Mouse (Mus musculus): ENCODE data around the gene Slc9a1. TPM values are rescaled to one million over a fixed set of nuclear protein-coding genes. Genes with fewer than 3 reads are reported as not detected.

The Slc9a1 gene
- polyA plus RNA-seq (2016; fragmentation: Nextera tagmentation; extraction: Ambion mirVana), result 4.2 and 4.9 TPM in 2 replicates

- H3K4me3 ChIP-seq, result peak within 1 kb of the TSS; percentile 90
- H3K27ac ChIP-seq, result peak within 1 kb of the TSS; percentile 80
- under 1% methylated on average over 40 of the region's 40 CpGs for WGBS (ENCODE audit: insufficient replicate concordance)
- peaks cover 52% of the 10 kb centered on the region for H3K4me1 ChIP-seq
- H3K9ac ChIP-seq, result peak within 1 kb of the TSS; percentile 91
- ATAC-seq, result peak; percentile 88
- 0 out of 2 replicates have a peak, but pooled peaks cover 5% of the 10 kb centered on the region for H3K9me3 ChIP-seq (replicated peaks)
- H3K27me3 ChIP-seq (replicated peaks), result no peaks in the 10 kb centered on the region
- H3K36me3 ChIP-seq, result peaks cover 4% of the 10 kb centered on the region
- H3K4me2 ChIP-seq, result peak within 1 kb of the TSS; percentile 93
Observed at GRCm38 (mm10) chr4:133369553-133370297, at the start of gene Slc9a1. TSS of gene Slc9a1 (plus strand) at chr4:133369706.

GRCm38 (mm10) chr4:133328129-133328528, 41.4 kb upstream of the Slc9a1 start:
- H3K4me1 ChIP-seq, result peaks cover 13% of the 10 kb centered on the region; the same call in 1 of the 2 replicates
- H3K9me3 ChIP-seq (replicated peaks), result no peaks in the 10 kb centered on the region
- H3K36me3 ChIP-seq, result peaks cover 4% of the 10 kb centered on the region; the same call in 1 of the 2 replicates
- no peak for ATAC-seq
- 27% methylated on average over 7 of the region's 7 CpGs for WGBS (ENCODE audit: insufficient replicate concordance)
- H3K4me3 ChIP-seq, result no peak overlapping the region
- no peak overlapping the region for H3K9ac ChIP-seq
- no peak overlapping the region for H3K4me2 ChIP-seq
- no peak overlapping the region for H3K27ac ChIP-seq
- H3K27me3 ChIP-seq (replicated peaks), result no peaks in the 10 kb centered on the region; the same call in 1 of the 2 replicates

GRCm38 (mm10) chr4:133330296-133330695, 39.2 kb upstream of the Slc9a1 start:
- no peak for ATAC-seq
- Histone ChIP-seq H3K9me3 (replicated peaks) (no peaks in the 10 kb centered on the region), H3K4me2 (no peak overlapping the region), H3K36me3 (no peaks in the 10 kb centered on the region), H3K4me1 (peaks cover 13% of the 10 kb centered on the region; the same call in 1 of the 2 replicates), H3K27me3 (replicated peaks) (no peaks in the 10 kb centered on the region; the same call in 1 of the 2 replicates), H3K27ac (no peak overlapping the region), H3K4me3 (no peak overlapping the region), H3K9ac (no peak overlapping the region)
- WGBS (ENCODE audit: insufficient replicate concordance), result 78% methylated on average over 4 of the region's 4 CpGs

GRCm38 (mm10) chr4:133333306-133333705, 36.2 kb upstream of the Slc9a1 start:
- ATAC-seq, result no peak
- Histone ChIP-seq H3K27ac (no peak overlapping the region), H3K27me3 (replicated peaks) (no peaks in the 10 kb centered on the region; the same call in 1 of the 2 replicates), H3K9me3 (replicated peaks) (no peaks in the 10 kb centered on the region), H3K4me3 (no peak overlapping the region), H3K36me3 (no peaks in the 10 kb centered on the region), H3K4me1 (peaks cover 19% of the 10 kb centered on the region), H3K9ac (no peak overlapping the region), H3K4me2 (no peak overlapping the region)
- WGBS (ENCODE audit: insufficient replicate concordance), result 80% methylated on average over 6 of the region's 6 CpGs

- H3K9ac ChIP-seq, result peak overlapping the region; percentile 95
- no peaks in the 10 kb centered on the region for H3K9me3 ChIP-seq (replicated peaks)
- no peak for ATAC-seq
- H3K4me1 ChIP-seq, result peaks cover 25% of the 10 kb centered on the region
- no peak overlapping the region for H3K27ac ChIP-seq
- peaks cover 19% of the 10 kb centered on the region for H3K27me3 ChIP-seq (replicated peaks)
- H3K36me3 ChIP-seq, result no peaks in the 10 kb centered on the region
- WGBS (ENCODE audit: insufficient replicate concordance), result 14% methylated on average over 14 of the region's 14 CpGs
- peak overlapping the region; percentile 98 for H3K4me2 ChIP-seq
- H3K4me3 ChIP-seq, result peak overlapping the region; percentile 93
Observed at GRCm38 (mm10) chr4:133337833-133338520, 31.5 kb upstream of the Slc9a1 start.

GRCm38 (mm10) chr4:133338521-133339095, 30.9 kb upstream of the Slc9a1 start:
- no peaks in the 10 kb centered on the region for H3K9me3 ChIP-seq (replicated peaks)
- peaks cover 25% of the 10 kb centered on the region for H3K27me3 ChIP-seq (replicated peaks)
- WGBS (ENCODE audit: insufficient replicate concordance), result under 1% methylated on average over 39 of the region's 39 CpGs
- H3K4me2 ChIP-seq, result peak overlapping the region; percentile 98
- peaks cover 25% of the 10 kb centered on the region for H3K4me1 ChIP-seq
- no peaks in the 10 kb centered on the region for H3K36me3 ChIP-seq
- peak; percentile 42 for ATAC-seq
- peak overlapping the region; percentile 87 for H3K27ac ChIP-seq
- peak overlapping the region; percentile 95 for H3K9ac ChIP-seq
- H3K4me3 ChIP-seq, result peak overlapping the region; percentile 93

GRCm38 (mm10) chr4:133339148-133339749, 30.3 kb upstream of the Slc9a1 start:
- Histone ChIP-seq H3K36me3 (no peaks in the 10 kb centered on the region), H3K4me1 (peaks cover 25% of the 10 kb centered on the region), H3K27ac (peak overlapping the region; percentile 87), H3K4me2 (peak overlapping the region; percentile 98), H3K9ac (peak overlapping the region; percentile 95), H3K4me3 (peak overlapping the region; percentile 93), H3K27me3 (replicated peaks) (peaks cover 29% of the 10 kb centered on the region), H3K9me3 (replicated peaks) (no peaks in the 10 kb centered on the region)
- ATAC-seq, result peak; percentile 97
- WGBS (ENCODE audit: insufficient replicate concordance), result under 1% methylated on average over 54 of the region's 60 CpGs

- Histone ChIP-seq H3K9ac (0 out of 2 replicates have a peak overlapping the region, but pooled peaks have one; percentile 47), H3K4me2 (peak overlapping the region; percentile 98; the same call in 1 of the 2 replicates), H3K36me3 (no peaks in the 10 kb centered on the region), H3K4me3 (no peak overlapping the region), H3K27me3 (replicated peaks) (peaks cover 29% of the 10 kb centered on the region), H3K9me3 (replicated peaks) (no peaks in the 10 kb centered on the region), H3K4me1 (peaks cover 25% of the 10 kb centered on the region), H3K27ac (no peak overlapping the region)
- 77% methylated on average over 2 of the region's 2 CpGs for WGBS (ENCODE audit: insufficient replicate concordance)
- ATAC-seq, result no peak
Observed at GRCm38 (mm10) chr4:133340217-133340616, 29.3 kb upstream of the Slc9a1 start.

- H3K9me3 ChIP-seq (replicated peaks), result no peaks in the 10 kb centered on the region
- H3K4me2 ChIP-seq, result no peak overlapping the region
- no peak for ATAC-seq
- H3K9ac ChIP-seq, result no peak overlapping the region
- H3K27ac ChIP-seq, result no peak overlapping the region
- no peak overlapping the region for H3K4me3 ChIP-seq
- H3K27me3 ChIP-seq (replicated peaks), result peaks cover 33% of the 10 kb centered on the region
- peaks cover 9% of the 10 kb centered on the region for H3K4me1 ChIP-seq
- WGBS (ENCODE audit: insufficient replicate concordance), result under 1% methylated on average over 4 of the region's 4 CpGs
- H3K36me3 ChIP-seq, result no peaks in the 10 kb centered on the region
Observed at GRCm38 (mm10) chr4:133344112-133344511, 25.4 kb upstream of the Slc9a1 start.

- H3K9me3 ChIP-seq (replicated peaks), result no peaks in the 10 kb centered on the region
- no peak overlapping the region for H3K9ac ChIP-seq
- WGBS (ENCODE audit: insufficient replicate concordance), result 73% methylated on average over 6 of the region's 6 CpGs
- no peak overlapping the region for H3K4me2 ChIP-seq
- no peaks in the 10 kb centered on the region for H3K4me1 ChIP-seq
- no peak overlapping the region for H3K4me3 ChIP-seq
- H3K36me3 ChIP-seq, result no peaks in the 10 kb centered on the region
- H3K27me3 ChIP-seq (replicated peaks), result peaks cover 28% of the 10 kb centered on the region
- no peak overlapping the region for H3K27ac ChIP-seq
- no peak for ATAC-seq
Observed at GRCm38 (mm10) chr4:133345702-133346101, 23.8 kb upstream of the Slc9a1 start.

- Histone ChIP-seq H3K9ac (no peak overlapping the region), H3K27ac (no peak overlapping the region), H3K36me3 (no peaks in the 10 kb centered on the region), H3K4me3 (no peak overlapping the region), H3K9me3 (replicated peaks) (no peaks in the 10 kb centered on the region), H3K4me1 (no peaks in the 10 kb centered on the region), H3K27me3 (replicated peaks) (peaks cover 25% of the 10 kb centered on the region), H3K4me2 (no peak overlapping the region)
- ATAC-seq, result no peak
- 33% methylated on average over 4 of the region's 4 CpGs for WGBS (ENCODE audit: insufficient replicate concordance)
Observed at GRCm38 (mm10) chr4:133346577-133346976, 22.9 kb upstream of the Slc9a1 start.

All from liver, embryonic 12.5 days (tissue).